Mouse (Mus musculus): ENCODE measurements around the gene Dgcr8.
A peak's percentile ranks its signal among the peaks of the same experiment; 100 is the strongest.

- peak; percentile 77 for TF ChIP-seq CTCF (IDR thresholded peaks at IDR 0.05; ENCODE audit: low read depth, low read length)
- TF ChIP-seq POLR2A (IDR thresholded peaks at IDR 0.05; ENCODE audit: extremely low read depth, insufficient read depth, low read length) = no peak
Observed at GRCm38 (mm10) chr16:18210701-18211416, 78.2 kb downstream of the Dgcr8 start.

Data from liver, adult 2 months (tissue).